Mouse (Mus musculus) retina, adult 2 months (tissue): Measurements from ENCODE around the gene Dnm3.
A peak's percentile ranks its signal among the peaks of the same experiment; 100 is the strongest.

ENCODE experiments used
- DNase-seq: peaks from one replicate; pipeline ENCODE4 v3.0.0-alpha.2; 2012; ENCODE audit warnings: low read depth, low spot score

The Dnm3 gene

GRCm38 (mm10) chr1:162121441-162122200 lies 356.2 kb downstream of the Dnm3 start:
- DNase-seq: no peak

GRCm38 (mm10) chr1:162109437-162109813 lies 368.4 kb downstream of the Dnm3 start:
- peak; percentile 18 for DNase-seq

- no peak for DNase-seq
These were observed 369.0 kb downstream of the Dnm3 start for GRCm38 (mm10) chr1:162108726-162109436.

- DNase-seq: no peak
These were observed 369.6 kb downstream of the Dnm3 start for GRCm38 (mm10) chr1:162108181-162108671.

- no peak for DNase-seq
These were observed 370.7 kb downstream of the Dnm3 start for GRCm38 (mm10) chr1:162107011-162107606.

GRCm38 (mm10) chr1:162100961-162101830 lies 376.6 kb downstream of the Dnm3 start:
- no peak for DNase-seq

GRCm38 (mm10) chr1:162100033-162100820 lies 377.6 kb downstream of the Dnm3 start:
- DNase-seq: no peak

- DNase-seq: no peak
These were observed 378.6 kb downstream of the Dnm3 start for GRCm38 (mm10) chr1:162099203-162099602.

GRCm38 (mm10) chr1:162094523-162095272 lies 383.1 kb downstream of the Dnm3 start:
- no peak for DNase-seq

GRCm38 (mm10) chr1:162093806-162094522 lies 383.9 kb downstream of the Dnm3 start:
- no peak for DNase-seq

- DNase-seq: no peak
These were observed 384.8 kb downstream of the Dnm3 start for GRCm38 (mm10) chr1:162092899-162093659.

- no peak for DNase-seq
These were observed 385.4 kb downstream of the Dnm3 start for GRCm38 (mm10) chr1:162092401-162092800.

- DNase-seq: no peak
These were observed 393.9 kb downstream of the Dnm3 start for GRCm38 (mm10) chr1:162083886-162084478.

GRCm38 (mm10) chr1:162083354-162083753 lies 394.5 kb downstream of the Dnm3 start:
- DNase-seq: no peak

GRCm38 (mm10) chr1:162082711-162083110 lies 395.1 kb downstream of the Dnm3 start:
- DNase-seq: no peak

GRCm38 (mm10) chr1:162081693-162082372 lies 396.0 kb downstream of the Dnm3 start:
- DNase-seq: no peak

GRCm38 (mm10) chr1:162079989-162080388 lies 397.8 kb downstream of the Dnm3 start:
- DNase-seq: no peak

GRCm38 (mm10) chr1:162077454-162077853 lies 400.4 kb downstream of the Dnm3 start:
- DNase-seq: no peak
